Mouse (Mus musculus) small intestine, adult 2 months (tissue): ENCODE measurements around the gene Cant1. TPM values are rescaled to one million over a fixed set of nuclear protein-coding genes. Genes with fewer than 3 reads are reported as not detected.
"Not testable (repeated sequence)": the region's sequence is repeated elsewhere in the genome, so short reads cannot be mapped to it uniquely, and the experiment has no call there.

Experiments used
- H3K27ac ChIP-seq: fragments of 200-500 bp; 2 replicates; pipeline ENCODE4 v1.5.1; 2012; ENCODE audit warnings: low read depth, low read length, control low read depth, inconsistent platforms; ENCODE audit not compliant: insufficient read depth
- H3K27me3 ChIP-seq: fragments of 200-500 bp; 2 replicates; pipeline ENCODE4 v1.6.1; 2012; ENCODE audit warnings: mild to moderate bottlenecking, moderate library complexity, low read length, inconsistent platforms; ENCODE audit not compliant: control insufficient read depth, insufficient read depth
- H3K36me3 ChIP-seq: fragments of 200-500 bp; 2 replicates; pipeline ENCODE4 v1.6.1; 2012; ENCODE audit warnings: mild to moderate bottlenecking, low read length, control low read depth, inconsistent platforms; ENCODE audit not compliant: control insufficient read depth, insufficient read depth
- H3K4me1 ChIP-seq: fragments of 200-500 bp; 2 replicates; pipeline ENCODE4 v1.6.1; 2012; ENCODE audit warnings: low read length, inconsistent platforms, mixed read lengths; ENCODE audit not compliant: control insufficient read depth, insufficient read depth, insufficient read length
- H3K4me3 ChIP-seq: fragments of 200-500 bp; 2 replicates; pipeline ENCODE4 v1.5.1; 2012; ENCODE audit warnings: low read depth, mild to moderate bottlenecking, control low read depth, inconsistent platforms, low read length, moderate library complexity
- CTCF ChIP-seq: fragments of 200-500 bp; IDR thresholded peaks from 2 replicates; pipeline ENCODE4 v1.5.1; 2012; ENCODE audit warnings: low read depth, mild to moderate bottlenecking, control low read depth, inconsistent platforms, low read length, moderate library complexity, mixed read lengths; ENCODE audit not compliant: insufficient replicate concordance, insufficient read length; ENCODE audit errors: extremely low read depth
- POLR2A ChIP-seq: fragments of 200-500 bp; IDR thresholded peaks from 2 replicates; pipeline ENCODE4 v1.6.1; 2012; ENCODE audit warnings: low read depth, mild to moderate bottlenecking, control low read depth, inconsistent platforms, low read length, moderate library complexity
- WGBS: fragments of 180-500 bp; shearing (Covaris S2); methylation state at CpG from one replicate; pipeline ENCODE4 v1.1.7; 2018; 5-methylcytosine and 5-hydroxymethylcytosine counted together
- polyA plus RNA-seq: library from polyadenylated mRNA; depleted of rRNA; stranded (reverse); fragments of >200 nt; gene quantifications from 2 replicates; pipeline ENCODE4 v1.2.3, GENCODE M21; 2012

The Cant1 gene
- polyA plus RNA-seq, 1 experiment, result 158 TPM

GRCm38 (mm10) chr11:118401195-118401594, 17.7 kb downstream of the Cant1 start:
- Histone ChIP-seq H3K36me3 (peaks cover 42% of the 10 kb centered on the region), H3K4me1 (peaks cover 17% of the 10 kb centered on the region; the same call in 1 of the 2 replicates), H3K4me3 (peak overlapping the region; percentile 66), H3K27me3 (no peaks in the 10 kb centered on the region), H3K27ac (peak overlapping the region; percentile 95)
- TF ChIP-seq CTCF (no peak), POLR2A (no peak)
- WGBS, result 21% methylated on average over 4 of the region's 4 CpGs

GRCm38 (mm10) chr11:118400566-118400936, 18.3 kb downstream of the Cant1 start:
- H3K4me1 ChIP-seq, result peaks cover 17% of the 10 kb centered on the region; the same call in 1 of the 2 replicates
- H3K36me3 ChIP-seq, result peaks cover 42% of the 10 kb centered on the region
- WGBS, result 6% methylated on average over 6 of the region's 6 CpGs
- TF ChIP-seq CTCF, result no peak
- no peak for TF ChIP-seq POLR2A
- no peaks in the 10 kb centered on the region for H3K27me3 ChIP-seq
- H3K4me3 ChIP-seq, result peak overlapping the region; percentile 66
- peak overlapping the region; percentile 95 for H3K27ac ChIP-seq

- no peaks in the 10 kb centered on the region for H3K27me3 ChIP-seq
- H3K4me1 ChIP-seq, result peaks cover 17% of the 10 kb centered on the region; the same call in 1 of the 2 replicates
- peak; percentile 25; the same call in 1 of the 2 replicates for TF ChIP-seq POLR2A
- no peak for TF ChIP-seq CTCF
- H3K36me3 ChIP-seq, result peaks cover 42% of the 10 kb centered on the region
- 15% methylated on average over 5 of the region's 5 CpGs for WGBS
- peak overlapping the region; percentile 66 for H3K4me3 ChIP-seq
- H3K27ac ChIP-seq, result peak overlapping the region; percentile 95
Measured at GRCm38 (mm10) chr11:118399891-118400565, 18.9 kb downstream of the Cant1 start.

GRCm38 (mm10) chr11:118397806-118398530, 20.9 kb downstream of the Cant1 start:
- H3K36me3 ChIP-seq, result peaks cover 61% of the 10 kb centered on the region
- peaks cover 14% of the 10 kb centered on the region; the same call in 1 of the 2 replicates for H3K4me1 ChIP-seq
- 94% methylated on average over 26 of the region's 26 CpGs for WGBS

GRCm38 (mm10) chr11:118394538-118394937, 24.3 kb downstream of the Cant1 start:
- TF ChIP-seq POLR2A, result no peak
- TF ChIP-seq CTCF, result no peak
- 80% methylated on average over 6 of the region's 6 CpGs for WGBS
- peaks cover 2% of the 10 kb centered on the region; the same call in 1 of the 2 replicates for H3K4me1 ChIP-seq
- peaks cover 73% of the 10 kb centered on the region for H3K36me3 ChIP-seq
- H3K27me3 ChIP-seq, result no peaks in the 10 kb centered on the region
- no peak overlapping the region for H3K27ac ChIP-seq
- H3K4me3 ChIP-seq, result no peak overlapping the region

More at GRCm38 (mm10) chr11:118397806-118398530, 20.9 kb downstream of the Cant1 start:
- no peaks in the 10 kb centered on the region for H3K27me3 ChIP-seq
- no peak for TF ChIP-seq CTCF
- TF ChIP-seq POLR2A, result no peak
- H3K4me3 ChIP-seq, result no peak overlapping the region
- no peak overlapping the region for H3K27ac ChIP-seq

GRCm38 (mm10) chr11:118393991-118394390, 24.9 kb downstream of the Cant1 start:
- no peak overlapping the region for H3K4me3 ChIP-seq
- H3K27me3 ChIP-seq, result no peaks in the 10 kb centered on the region
- peaks cover 68% of the 10 kb centered on the region for H3K36me3 ChIP-seq
- no peak for TF ChIP-seq CTCF
- TF ChIP-seq POLR2A, result no peak
- WGBS, result 51% methylated on average over 5 of the region's 5 CpGs
- no peaks in the 10 kb centered on the region for H3K4me1 ChIP-seq
- H3K27ac ChIP-seq, result no peak overlapping the region

GRCm38 (mm10) chr11:118387816-118388215, 31.1 kb downstream of the Cant1 start:
- H3K27me3 ChIP-seq, H3K27ac ChIP-seq, H3K4me1 ChIP-seq, H3K4me3 ChIP-seq: not testable (repeated sequence)
- WGBS, result 96% methylated on average over 13 of the region's 13 CpGs
- peaks cover 11% of the 10 kb centered on the region for H3K36me3 ChIP-seq
